Mouse (Mus musculus) hematopoietic multipotent progenitor cell, adult 10-12 weeks (in vitro differentiated cells): ENCODE results near the gene Ubap2. TPM values are rescaled to one million over a fixed set of nuclear protein-coding genes. Genes with fewer than 3 reads are reported as not detected.

Experiments
- polyA plus RNA-seq: library from polyadenylated mRNA; stranded (reverse); fragments of >175 nt; gene quantifications from 2 replicates; pipeline ENCODE4 v1.2.3, GENCODE M21; 2012; ENCODE audit warnings: low replicate concordance

Gene Ubap2
- 227 and 574 TPM in 2 replicates for polyA plus RNA-seq

GRCm38 (mm10) chr4:41274980-41275850 lies at the start of gene Ubap2:
Ubap2 (minus strand) TSS chr4:41275144.

GRCm38 (mm10) chr4:41314141-41315129 lies 39.5 kb upstream of the Ubap2 start, which contains the start of gene Dcaf12:
Dcaf12 (minus strand) TSS chr4:41314889.

Other genes starting within 250 kb of the Ubap2 start
- not detected in 2 replicates for gene Aqp7, start 227.0 kb downstream of the Ubap2 start, polyA plus RNA-seq
- 0.88 and 3.4 TPM in 2 replicates for gene Aqp3, start 177.0 kb downstream of the Ubap2 start, polyA plus RNA-seq
- 48.4 and 53.7 TPM in 2 replicates for gene Nol6, start 150.7 kb downstream of the Ubap2 start, polyA plus RNA-seq
- gene Ube2r2, start 139.4 kb downstream of the Ubap2 start, polyA plus RNA-seq = 39.5 and 49.9 TPM in 2 replicates
- gene Dcaf12, start 39.7 kb upstream of the Ubap2 start, polyA plus RNA-seq = 52.8 and 59.2 TPM in 2 replicates
- 20.6 and 51.0 TPM in 2 replicates for gene Ubap1, start 73.9 kb upstream of the Ubap2 start, polyA plus RNA-seq
- 0.55 and 1.8 TPM in 2 replicates for gene Kif24, start 189.7 kb upstream of the Ubap2 start, polyA plus RNA-seq
- 0.56 and 7.2 TPM in 2 replicates for gene Nudt2, start 190.0 kb upstream of the Ubap2 start, polyA plus RNA-seq
- gene AI464131, start 227.9 kb upstream of the Ubap2 start, polyA plus RNA-seq = 0.12 TPM in 1 of 2 replicates, not detected in the other
- not detected in 2 replicates for gene 1110017D15Rik, start 242.2 kb upstream of the Ubap2 start, polyA plus RNA-seq